Mouse (Mus musculus): Measurements from ENCODE around the gene Lmod3. TPM values are rescaled to one million over a fixed set of nuclear protein-coding genes. Genes with fewer than 3 reads are reported as not detected.

Lmod3 gene
- 17.1 and 21.6 TPM in 2 replicates for polyA plus RNA-seq (2014; fragmentation: Nextera tagmentation; extraction: Ambion mirVana)

DNA sequence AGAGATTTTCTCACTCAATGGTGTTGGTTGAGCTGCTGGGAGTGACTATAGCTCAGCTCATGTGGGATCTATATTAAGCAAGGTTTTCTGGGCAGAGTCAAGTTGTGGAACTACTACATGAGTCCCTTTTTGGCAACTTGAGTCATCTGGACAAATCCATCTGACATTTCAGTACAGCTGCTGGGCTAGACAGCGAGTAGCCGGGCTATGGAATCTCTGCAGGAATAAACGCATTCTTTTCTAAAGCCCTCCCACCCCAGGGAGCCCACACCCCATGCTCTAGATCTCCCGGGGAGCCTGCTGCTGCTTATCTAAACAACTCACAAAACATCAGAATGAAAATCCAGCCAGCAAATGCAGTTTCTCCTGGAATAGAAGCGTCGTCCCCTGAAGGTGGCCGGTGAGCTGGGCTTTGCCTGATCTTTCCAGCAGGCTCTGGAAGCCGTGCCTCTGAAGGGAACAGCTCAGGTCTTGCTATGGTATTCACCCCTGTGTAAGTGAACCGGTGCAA, at the start of gene Lmod3:
Gene Lmod3, minus strand, starts transcription at position 49 of the 511 bp plus-strand sequence.
- H3K4me3 ChIP-seq (ENCODE audit: low read depth, low read length): no peak within 1 kb of the TSS
- no peak within 1 kb of the TSS for H3K4me2 ChIP-seq (ENCODE audit: low read depth, low read length)
- peak; percentile 64 for DNase-seq (ENCODE audit: low spot score)
- WGBS: 22% methylated on average over 9 of the region's 9 CpGs
- no peaks in the 10 kb centered on the region for H3K36me3 ChIP-seq (ENCODE audit: control insufficient read depth, insufficient read depth, low read length)
- H3K4me1 ChIP-seq (ENCODE audit: control insufficient read depth, insufficient read depth, low read length): no peaks in the 10 kb centered on the region; the same call in 1 of the 2 replicates
- no peak within 1 kb of the TSS for H3K9ac ChIP-seq (ENCODE audit: low read depth, low read length)
- no peaks in the 10 kb centered on the region for H3K27me3 ChIP-seq (replicated peaks; ENCODE audit: control insufficient read depth, insufficient read depth, low read length)
- H3K9me3 ChIP-seq (ENCODE audit: control insufficient read depth, low read length): no peaks in the 10 kb centered on the region
- ATAC-seq (ENCODE audit: low read depth): peak; percentile 70; the same call in 1 of the 2 replicates
- H3K27ac ChIP-seq (replicated peaks; ENCODE audit: low read depth, low read length): peak within 1 kb of the TSS; percentile 39; the same call in 1 of the 2 replicates

DNA sequence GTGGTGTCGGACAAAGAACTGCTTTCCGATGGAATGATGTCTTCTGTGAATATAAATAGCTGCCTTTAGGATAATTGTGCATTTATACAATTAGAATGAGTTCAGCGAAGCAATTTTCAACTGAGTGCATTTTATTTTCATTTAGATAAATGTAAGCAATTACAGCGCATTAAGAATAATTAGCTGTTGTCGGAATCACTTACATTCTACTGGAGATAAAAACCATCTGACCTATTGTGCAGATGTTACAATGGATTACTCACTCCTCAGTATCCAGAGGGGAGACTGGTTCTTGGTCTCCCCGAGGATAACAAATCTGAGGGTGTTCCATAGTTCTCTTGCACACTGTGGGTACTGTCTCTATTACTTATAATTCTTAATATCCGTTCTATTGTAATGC, 49.7 kb upstream of the Lmod3 start:
- no peak for DNase-seq (ENCODE audit: low spot score)
- Histone ChIP-seq H3K36me3 (ENCODE audit: control insufficient read depth, insufficient read depth, low read length) (peaks cover 10% of the 10 kb centered on the region; the same call in 1 of the 2 replicates), H3K4me3 (ENCODE audit: low read depth, low read length) (no peak overlapping the region), H3K4me2 (ENCODE audit: low read depth, low read length) (no peak overlapping the region), H3K27me3 (replicated peaks; ENCODE audit: control insufficient read depth, insufficient read depth, low read length) (no peaks in the 10 kb centered on the region), H3K9me3 (ENCODE audit: control insufficient read depth, low read length) (no peaks in the 10 kb centered on the region), H3K27ac (replicated peaks; ENCODE audit: low read depth, low read length) (no peak overlapping the region), H3K9ac (ENCODE audit: low read depth, low read length) (no peak overlapping the region), H3K4me1 (ENCODE audit: control insufficient read depth, insufficient read depth, low read length) (0 out of 2 replicates have a peak, but pooled peaks cover 5% of the 10 kb centered on the region)
- no peak for ATAC-seq (ENCODE audit: low read depth)
- WGBS: 63% methylated on average over 7 of the region's 7 CpGs

DNA sequence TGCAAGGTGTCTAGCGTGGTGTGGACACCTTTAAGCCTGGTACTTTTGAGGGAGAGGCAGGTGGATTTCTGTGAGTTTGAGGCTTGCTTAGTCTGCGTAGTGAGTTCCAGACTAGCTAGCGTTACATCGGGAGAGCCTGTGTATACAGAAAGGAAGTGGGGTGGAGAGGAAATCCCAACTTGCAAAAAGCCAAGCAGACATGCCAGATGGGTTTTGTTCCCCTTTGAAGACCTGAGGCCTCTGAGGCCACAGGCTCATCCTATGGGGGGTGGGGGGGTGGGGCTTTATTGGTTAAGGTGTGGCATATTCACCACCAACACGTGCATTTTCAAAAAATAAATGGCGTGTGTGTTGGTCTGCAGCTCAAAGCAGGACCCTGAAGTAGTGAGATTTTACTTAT, 48.1 kb upstream of the Lmod3 start:
- Histone ChIP-seq H3K4me1 (ENCODE audit: control insufficient read depth, insufficient read depth, low read length) (0 out of 2 replicates have a peak, but pooled peaks cover 5% of the 10 kb centered on the region), H3K36me3 (ENCODE audit: control insufficient read depth, insufficient read depth, low read length) (peaks cover 19% of the 10 kb centered on the region; the same call in 1 of the 2 replicates), H3K9ac (ENCODE audit: low read depth, low read length) (no peak overlapping the region), H3K27me3 (replicated peaks; ENCODE audit: control insufficient read depth, insufficient read depth, low read length) (no peaks in the 10 kb centered on the region), H3K4me2 (ENCODE audit: low read depth, low read length) (no peak overlapping the region), H3K27ac (replicated peaks; ENCODE audit: low read depth, low read length) (no peak overlapping the region), H3K9me3 (ENCODE audit: control insufficient read depth, low read length) (no peaks in the 10 kb centered on the region), H3K4me3 (ENCODE audit: low read depth, low read length) (no peak overlapping the region)
- ATAC-seq (ENCODE audit: low read depth) (no peak), DNase-seq (ENCODE audit: low spot score) (no peak)
- WGBS: 91% methylated on average over 6 of the region's 6 CpGs

- Histone ChIP-seq H3K27me3 (replicated peaks; ENCODE audit: control insufficient read depth, insufficient read depth, low read length) (no peaks in the 10 kb centered on the region), H3K36me3 (ENCODE audit: control insufficient read depth, insufficient read depth, low read length) (peaks cover 23% of the 10 kb centered on the region; the same call in 1 of the 2 replicates), H3K4me3 (ENCODE audit: low read depth, low read length) (no peak overlapping the region), H3K9ac (ENCODE audit: low read depth, low read length) (no peak overlapping the region), H3K4me2 (ENCODE audit: low read depth, low read length) (no peak overlapping the region), H3K9me3 (ENCODE audit: control insufficient read depth, low read length) (no peaks in the 10 kb centered on the region), H3K27ac (replicated peaks; ENCODE audit: low read depth, low read length) (no peak overlapping the region), H3K4me1 (ENCODE audit: control insufficient read depth, insufficient read depth, low read length) (0 out of 2 replicates have a peak, but pooled peaks cover 5% of the 10 kb centered on the region)
- WGBS: 94% methylated on average over 6 of the region's 6 CpGs
- ATAC-seq (ENCODE audit: low read depth) (no peak), DNase-seq (ENCODE audit: low spot score) (no peak)
Observed at GRCm38 (mm10) chr6:97300180-97300579, 47.6 kb upstream of the Lmod3 start.

GRCm38 (mm10) chr6:97297151-97297550, 44.6 kb upstream of the Lmod3 start:
- H3K27ac ChIP-seq (replicated peaks; ENCODE audit: low read depth, low read length): no peak overlapping the region
- WGBS: 82% methylated on average over 3 of the region's 3 CpGs
- H3K9ac ChIP-seq (ENCODE audit: low read depth, low read length): no peak overlapping the region
- no peak overlapping the region for H3K4me2 ChIP-seq (ENCODE audit: low read depth, low read length)
- H3K36me3 ChIP-seq (ENCODE audit: control insufficient read depth, insufficient read depth, low read length): peaks cover 25% of the 10 kb centered on the region; the same call in 1 of the 2 replicates
- H3K9me3 ChIP-seq (ENCODE audit: control insufficient read depth, low read length): no peaks in the 10 kb centered on the region
- no peaks in the 10 kb centered on the region for H3K27me3 ChIP-seq (replicated peaks; ENCODE audit: control insufficient read depth, insufficient read depth, low read length)
- ATAC-seq (ENCODE audit: low read depth): no peak
- no peak for DNase-seq (ENCODE audit: low spot score)
- no peaks in the 10 kb centered on the region for H3K4me1 ChIP-seq (ENCODE audit: control insufficient read depth, insufficient read depth, low read length)
- no peak overlapping the region for H3K4me3 ChIP-seq (ENCODE audit: low read depth, low read length)

GRCm38 (mm10) chr6:97295866-97296527, 43.4 kb upstream of the Lmod3 start:
- H3K27ac ChIP-seq (replicated peaks; ENCODE audit: low read depth, low read length): no peak overlapping the region
- no peak for DNase-seq (ENCODE audit: low spot score)
- H3K36me3 ChIP-seq (ENCODE audit: control insufficient read depth, insufficient read depth, low read length): peaks cover 30% of the 10 kb centered on the region; the same call in 1 of the 2 replicates
- H3K4me1 ChIP-seq (ENCODE audit: control insufficient read depth, insufficient read depth, low read length): peaks cover 6% of the 10 kb centered on the region; the same call in 1 of the 2 replicates
- no peak for ATAC-seq (ENCODE audit: low read depth)
- H3K4me2 ChIP-seq (ENCODE audit: low read depth, low read length): no peak overlapping the region
- no peaks in the 10 kb centered on the region for H3K9me3 ChIP-seq (ENCODE audit: control insufficient read depth, low read length)
- H3K27me3 ChIP-seq (replicated peaks; ENCODE audit: control insufficient read depth, insufficient read depth, low read length): no peaks in the 10 kb centered on the region
- WGBS: 93% methylated on average over 21 of the region's 21 CpGs
- H3K4me3 ChIP-seq (ENCODE audit: low read depth, low read length): no peak overlapping the region
- H3K9ac ChIP-seq (ENCODE audit: low read depth, low read length): no peak overlapping the region

- no peak for DNase-seq (ENCODE audit: low spot score)
- no peak overlapping the region for H3K4me3 ChIP-seq (ENCODE audit: low read depth, low read length)
- H3K4me1 ChIP-seq (ENCODE audit: control insufficient read depth, insufficient read depth, low read length): peaks cover 10% of the 10 kb centered on the region; the same call in 1 of the 2 replicates
- no peaks in the 10 kb centered on the region for H3K27me3 ChIP-seq (replicated peaks; ENCODE audit: control insufficient read depth, insufficient read depth, low read length)
- H3K27ac ChIP-seq (replicated peaks; ENCODE audit: low read depth, low read length): no peak overlapping the region
- ATAC-seq (ENCODE audit: low read depth): no peak
- WGBS: 89% methylated on average over 9 of the region's 9 CpGs
- H3K9ac ChIP-seq (ENCODE audit: low read depth, low read length): no peak overlapping the region
- peaks cover 30% of the 10 kb centered on the region; the same call in 1 of the 2 replicates for H3K36me3 ChIP-seq (ENCODE audit: control insufficient read depth, insufficient read depth, low read length)
- no peaks in the 10 kb centered on the region for H3K9me3 ChIP-seq (ENCODE audit: control insufficient read depth, low read length)
- no peak overlapping the region for H3K4me2 ChIP-seq (ENCODE audit: low read depth, low read length)
Observed at GRCm38 (mm10) chr6:97295416-97295815, 42.9 kb upstream of the Lmod3 start.

- no peak for ATAC-seq (ENCODE audit: low read depth)
- 77% methylated on average over 12 of the region's 12 CpGs for WGBS
- H3K27ac ChIP-seq (replicated peaks; ENCODE audit: low read depth, low read length): no peak overlapping the region
Observed at GRCm38 (mm10) chr6:97293667-97294569, 41.4 kb upstream of the Lmod3 start.

More at GRCm38 (mm10) chr6:97293667-97294569, 41.4 kb upstream of the Lmod3 start:
- H3K36me3 ChIP-seq (ENCODE audit: control insufficient read depth, insufficient read depth, low read length): peaks cover 30% of the 10 kb centered on the region; the same call in 1 of the 2 replicates
- DNase-seq (ENCODE audit: low spot score): no peak
- no peak overlapping the region for H3K4me2 ChIP-seq (ENCODE audit: low read depth, low read length)
- H3K4me1 ChIP-seq (ENCODE audit: control insufficient read depth, insufficient read depth, low read length): peaks cover 13% of the 10 kb centered on the region; the same call in 1 of the 2 replicates
- H3K9ac ChIP-seq (ENCODE audit: low read depth, low read length): no peak overlapping the region
- no peaks in the 10 kb centered on the region for H3K27me3 ChIP-seq (replicated peaks; ENCODE audit: control insufficient read depth, insufficient read depth, low read length)
- H3K9me3 ChIP-seq (ENCODE audit: control insufficient read depth, low read length): no peaks in the 10 kb centered on the region
- no peak overlapping the region for H3K4me3 ChIP-seq (ENCODE audit: low read depth, low read length)
